29 mouse cellular contexts compared by ENCODE assay signal in genomic region chr13:112963081-112963480, GRCm38 (mm10). TPM values are rescaled to one million over a fixed set of nuclear protein-coding genes. Genes with fewer than 3 reads are reported as not detected.
"Had no signal": no experiment of that assay in that cellular context is flagged by ENCODE, and none has a peak within 500 bp of the region (broad histone marks: within the 10 kb centered on the region; RNA-seq: fewer than 3 reads in every experiment).

No protein-coding gene starts in this region.

- H3K9me3 ChIP-seq: heart, embryonic 13.5 days; heart, embryonic 15.5 days; hindbrain, embryonic 13.5 days; hindbrain, embryonic 15.5 days; limb, embryonic 13.5 days; limb, embryonic 15.5 days; liver, embryonic 12.5 days had no signal

- H3K4me2 ChIP-seq: heart, embryonic 11.5 days; heart, embryonic 13.5 days; heart, embryonic 15.5 days; hindbrain, embryonic 13.5 days; hindbrain, embryonic 15.5 days; limb, embryonic 13.5 days; limb, embryonic 15.5 days; liver, embryonic 12.5 days had no signal

- H3K4me3 ChIP-seq: heart, adult 2 months; heart, embryonic 13.5 days; heart, embryonic 15.5 days; hindbrain, embryonic 13.5 days; hindbrain, embryonic 15.5 days; limb, embryonic 13.5 days; limb, embryonic 15.5 days; liver, embryonic 12.5 days had no signal

- ATAC-seq: forebrain, postnatal 0 days; hindbrain, postnatal 0 days; intestine, embryonic 16.5 days; liver, embryonic 12.5 days had no signal

- H3K27me3 ChIP-seq: heart, embryonic 13.5 days; heart, embryonic 15.5 days; hindbrain, embryonic 13.5 days; hindbrain, embryonic 15.5 days; limb, embryonic 13.5 days; limb, embryonic 15.5 days; liver, embryonic 12.5 days had no signal

- H3K4me1 ChIP-seq: heart, embryonic 13.5 days; heart, embryonic 15.5 days; hindbrain, embryonic 13.5 days; hindbrain, embryonic 15.5 days; limb, embryonic 13.5 days; limb, embryonic 15.5 days; liver, embryonic 12.5 days had no signal

- DNase-seq: forebrain, postnatal 0 days; gastrocnemius, postnatal 14 days; gastrocnemius, postnatal 36 days; heart, adult 11 months; heart, adult 2 months; heart, postnatal 14 days; heart, postnatal 36 days; kidney, postnatal 14 days; layer of hippocampus, adult 9-11 months; layer of hippocampus, postnatal 36 days; left cerebral cortex, postnatal 4 days; lung, adult 18-20 months had no signal

- H3K9ac ChIP-seq: forebrain, postnatal 0 days; heart, embryonic 13.5 days; heart, embryonic 15.5 days; hindbrain, embryonic 13.5 days; hindbrain, embryonic 15.5 days; limb, embryonic 13.5 days; limb, embryonic 15.5 days; liver, embryonic 12.5 days; liver, embryonic 14.5 days had no signal

- H3K27ac ChIP-seq: heart, adult 2 months; heart, embryonic 13.5 days; heart, embryonic 15.5 days; hindbrain, embryonic 13.5 days; hindbrain, embryonic 15.5 days; hindbrain, postnatal 0 days; limb, embryonic 13.5 days; limb, embryonic 15.5 days; liver, embryonic 12.5 days; liver, embryonic 14.5 days had no signal

RNA-seq across cellular contexts. Expression of gene Mcidas, which starts 30.6 kb away (rescaled TPM):
- polyA plus RNA-seq: heart, embryonic 11.5 days; heart, embryonic 13.5 days; heart, postnatal 0 days; intestine, embryonic 14.5 days; large intestine, adult 2 months; limb, embryonic 11.5 days; limb, embryonic 13.5 days; limb, embryonic 15.5 days; liver, adult 2 months; liver, embryonic 12.5 days; liver, embryonic 14.5 days; liver, embryonic 16.5 days had no signal
